Mouse (Mus musculus) heart, postnatal 0 days (tissue): ENCODE data around the gene Srgap1. TPM values are rescaled to one million over a fixed set of nuclear protein-coding genes. Genes with fewer than 3 reads are reported as not detected.

ENCODE experiments used
- ATAC-seq: fragments of 200-750 bp; cut with Nextera tagmentation; 2 replicates; pipeline ENCODE4 v1.8.0; 2017; ENCODE audit warnings: low read depth, moderate number of reproducible peaks, moderate library complexity; ENCODE audit not compliant: insufficient read depth
- DNase-seq: peaks from one replicate; pipeline ENCODE4 v3.0.0-alpha.2; 2016; ENCODE audit warnings: low spot score
- H3K27ac ChIP-seq: fragments of 300-500 bp; sonication (generic); 2 replicates; pipeline ENCODE4 v1.5.1; 2014; ENCODE audit warnings: low read depth, mild to moderate bottlenecking
- H3K27me3 ChIP-seq: fragments of 300-500 bp; sonication (generic); 2 replicates; pipeline ENCODE4 v1.6.1; 2014; ENCODE audit warnings: low read length, mixed read lengths; ENCODE audit not compliant: control insufficient read depth, insufficient read depth
- H3K36me3 ChIP-seq: fragments of 300-500 bp; sonication (generic); replicated peaks from 2 replicates; pipeline ENCODE4 v1.6.1; 2014; ENCODE audit warnings: low read length, mixed read lengths; ENCODE audit not compliant: control insufficient read depth, insufficient read depth
- H3K4me1 ChIP-seq: fragments of 300-500 bp; sonication (generic); 2 replicates; pipeline ENCODE4 v1.6.1; 2014; ENCODE audit warnings: antibody characterized with exemption; ENCODE audit not compliant: control insufficient read depth, insufficient read depth
- H3K4me2 ChIP-seq: fragments of 300-500 bp; sonication (generic); 2 replicates; pipeline ENCODE4 v1.6.1; 2014; ENCODE audit warnings: low read depth, mild to moderate bottlenecking, low read length, moderate library complexity
- H3K4me3 ChIP-seq: fragments of 300-500 bp; sonication (generic); 2 replicates; pipeline ENCODE4 v1.5.1; 2014; ENCODE audit warnings: low read depth, low read length
- H3K9ac ChIP-seq: fragments of 300-500 bp; sonication (generic); replicated peaks from 2 replicates; pipeline ENCODE4 v1.6.1; 2014; ENCODE audit warnings: low read depth, low read length, mixed read lengths
- H3K9me3 ChIP-seq: fragments of 300-500 bp; sonication (generic); replicated peaks from 2 replicates; pipeline ENCODE4 v1.6.1; 2016; ENCODE audit warnings: low read length; ENCODE audit not compliant: control insufficient read depth
- CTCF ChIP-seq: IDR thresholded peaks from 2 replicates; pipeline ENCODE4 v1.5.1; 2016; ENCODE audit warnings: antibody characterized with exemption, control low read depth, low read depth
- EP300 ChIP-seq: IDR thresholded peaks from 2 replicates; pipeline ENCODE4 v1.6.1; 2016; ENCODE audit warnings: antibody characterized with exemption, low read depth
- WGBS: fragments of 180-500 bp; shearing (Covaris S2); extraction: QIAGEN DNeasy Blood & Tissue Kit; methylation state at CpG from one replicate; pipeline ENCODE4 v1.1.7; 2014; 5-methylcytosine and 5-hydroxymethylcytosine counted together
- polyA plus RNA-seq: library from polyadenylated mRNA; unstranded; fragments of >200 nt; fragmentation: Nextera tagmentation; extraction: Ambion mirVana; gene quantifications from 2 replicates; pipeline ENCODE4 v1.2.1, GENCODE M21; 2015
- total RNA-seq: library from RNA; depleted of rRNA; stranded (reverse); fragments of >200 nt; gene quantifications from 2 replicates; pipeline ENCODE4 v1.2.3, GENCODE M21; 2014; ENCODE audit warnings: low replicate concordance

The Srgap1 gene
- total and polyA plus RNA-seq, 2 experiments from 2014 or later: 3.4 to 5.0 TPM

DNA sequence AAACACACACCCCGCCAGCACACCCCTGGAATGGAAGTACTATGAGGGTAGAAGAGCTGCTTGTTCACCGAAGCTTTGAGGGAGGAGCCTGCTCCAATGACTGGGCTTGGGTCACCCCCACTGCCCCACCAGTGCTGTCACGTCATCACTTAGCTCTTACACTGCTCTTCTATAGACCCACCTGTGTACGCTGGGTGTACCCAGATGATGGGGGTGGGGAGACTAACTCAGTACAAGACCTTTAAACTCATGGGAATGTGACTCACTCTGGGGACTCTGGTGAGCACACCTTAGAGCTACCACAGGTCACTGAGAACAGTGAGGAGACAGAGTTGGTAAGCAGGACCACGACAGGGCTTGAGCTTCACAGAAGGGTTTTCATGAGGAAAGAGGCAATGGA lies 94.1 kb downstream of the Srgap1 start:
- Histone ChIP-seq H3K9me3 (no peaks in the 10 kb centered on the region), H3K27me3 (no peaks in the 10 kb centered on the region), H3K9ac (no peak overlapping the region), H3K4me2 (no peak overlapping the region), H3K4me3 (no peak overlapping the region), H3K36me3 (no peaks in the 10 kb centered on the region), H3K27ac (no peak overlapping the region), H3K4me1 (no peaks in the 10 kb centered on the region)
- 92% methylated on average over 5 of the region's 5 CpGs for WGBS
- DNase-seq: no peak
- TF ChIP-seq CTCF: no peak
- no peak for TF ChIP-seq EP300
- no peak for ATAC-seq

DNA sequence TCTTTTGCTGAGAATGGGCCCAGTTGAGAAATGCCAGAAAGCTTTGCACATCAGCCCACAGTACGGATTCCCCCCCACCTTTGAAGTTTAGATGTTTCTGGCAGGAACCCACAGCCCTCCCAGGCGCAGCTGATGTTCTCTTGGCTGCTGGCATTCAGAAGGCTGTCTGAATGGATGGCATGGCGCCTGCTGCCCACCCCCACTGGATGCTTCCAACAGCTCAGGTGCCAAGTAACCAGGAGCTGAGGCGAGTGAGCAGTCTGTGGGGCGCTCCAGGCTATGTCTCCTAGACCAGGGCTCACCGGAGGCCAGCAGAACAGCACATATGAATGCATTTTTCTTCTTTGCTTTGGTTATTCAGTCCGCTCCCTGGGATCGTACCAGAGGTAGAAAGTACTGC lies 100.9 kb downstream of the Srgap1 start:
- no peak overlapping the region for H3K27ac ChIP-seq
- no peak overlapping the region for H3K4me2 ChIP-seq
- no peak overlapping the region for H3K9ac ChIP-seq
- no peak overlapping the region for H3K4me3 ChIP-seq
- DNase-seq (no peak), ATAC-seq (no peak)
- no peaks in the 10 kb centered on the region for H3K36me3 ChIP-seq
- 80% methylated on average over 8 of the region's 8 CpGs for WGBS
- H3K4me1 ChIP-seq: no peaks in the 10 kb centered on the region
- H3K27me3 ChIP-seq: no peaks in the 10 kb centered on the region
- no peaks in the 10 kb centered on the region for H3K9me3 ChIP-seq
- no peak for TF ChIP-seq EP300

DNA sequence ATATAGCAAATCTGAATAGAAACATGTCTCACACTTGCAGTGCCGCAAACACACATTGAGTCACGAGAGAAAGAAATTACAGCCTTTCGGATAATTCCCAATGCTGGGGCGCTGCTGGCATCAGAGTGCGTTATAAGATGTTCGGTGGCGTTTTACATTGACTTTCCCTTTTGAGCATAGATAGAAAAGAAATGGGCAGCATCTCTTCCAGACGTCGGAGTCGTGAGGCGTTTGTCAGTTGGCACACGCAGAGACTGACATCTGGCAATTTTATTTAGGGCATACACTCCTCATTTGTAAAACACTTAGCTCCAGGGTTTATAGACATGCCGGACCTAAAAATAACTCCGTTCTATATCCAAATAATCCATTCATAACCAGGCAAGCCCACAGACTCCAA lies 115.2 kb downstream of the Srgap1 start:
- no peaks in the 10 kb centered on the region for H3K9me3 ChIP-seq
- ATAC-seq (no peak), DNase-seq (no peak)
- peaks cover 17% of the 10 kb centered on the region; the same call in 1 of the 2 replicates for H3K4me1 ChIP-seq
- H3K4me2 ChIP-seq: no peak overlapping the region
- H3K9ac ChIP-seq: no peak overlapping the region; the same call in 1 of the 2 replicates
- no peaks in the 10 kb centered on the region for H3K36me3 ChIP-seq
- 60% methylated on average over 14 of the region's 14 CpGs for WGBS
- no peaks in the 10 kb centered on the region for H3K27me3 ChIP-seq
- H3K4me3 ChIP-seq: no peak overlapping the region
- TF ChIP-seq CTCF: no peak
- no peak for TF ChIP-seq EP300
- H3K27ac ChIP-seq: no peak overlapping the region

DNA sequence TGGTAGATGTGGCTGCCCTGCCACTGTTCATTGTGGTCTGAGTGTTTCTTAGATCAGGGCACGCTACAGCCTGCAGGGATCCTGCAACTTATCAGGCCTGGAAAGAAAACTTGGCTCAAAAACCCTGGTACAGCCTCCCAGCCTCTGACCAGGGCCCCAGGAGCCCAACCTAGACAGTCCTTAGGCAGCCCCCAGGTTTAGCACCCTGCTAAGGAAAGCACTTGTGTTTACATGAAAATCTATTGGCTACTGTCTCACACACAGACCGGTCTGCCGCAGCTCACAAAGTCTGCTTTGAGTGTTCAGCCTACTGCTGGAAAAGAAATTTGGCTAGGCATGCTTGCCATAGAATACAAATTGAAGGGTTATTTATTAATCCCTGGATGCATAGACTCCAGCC lies 121.0 kb downstream of the Srgap1 start:
- Histone ChIP-seq H3K4me2 (no peak overlapping the region), H3K27me3 (no peaks in the 10 kb centered on the region), H3K4me1 (0 out of 2 replicates have a peak, but pooled peaks cover 9% of the 10 kb centered on the region), H3K36me3 (no peaks in the 10 kb centered on the region), H3K4me3 (no peak overlapping the region), H3K9me3 (no peaks in the 10 kb centered on the region), H3K9ac (no peak overlapping the region), H3K27ac (no peak overlapping the region)
- TF ChIP-seq EP300: no peak
- TF ChIP-seq CTCF: no peak
- ATAC-seq (no peak), DNase-seq (no peak)
- WGBS: 50% methylated on average over 3 of the region's 3 CpGs

DNA sequence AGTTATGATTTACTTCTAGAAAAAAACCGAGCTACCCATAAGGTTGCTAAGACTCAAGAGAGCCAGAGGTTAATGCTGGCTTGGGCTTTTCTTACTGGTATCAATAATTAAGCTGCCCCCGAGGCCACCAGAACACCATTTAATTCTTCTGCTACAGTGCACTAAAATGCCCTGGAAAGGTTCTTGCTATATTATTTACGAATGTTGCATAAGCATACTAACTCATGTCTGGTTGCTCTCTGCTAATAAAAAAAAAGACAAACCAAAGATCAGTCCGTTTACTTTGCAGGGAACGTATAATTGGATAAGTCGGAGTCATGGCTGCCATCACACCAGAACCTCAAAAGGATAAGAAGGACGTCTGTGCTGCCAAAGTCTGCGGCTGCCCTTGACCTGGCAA lies 128.1 kb downstream of the Srgap1 start:
- no peak for ATAC-seq
- Histone ChIP-seq H3K4me2 (no peak overlapping the region), H3K36me3 (no peaks in the 10 kb centered on the region), H3K27ac (no peak overlapping the region), H3K4me3 (no peak overlapping the region), H3K9ac (no peak overlapping the region), H3K4me1 (no peaks in the 10 kb centered on the region), H3K27me3 (no peaks in the 10 kb centered on the region), H3K9me3 (no peaks in the 10 kb centered on the region)
- TF ChIP-seq EP300 (no peak), CTCF (no peak)
- 71% methylated on average over 8 of the region's 8 CpGs for WGBS
- no peak for DNase-seq

GRCm38 (mm10) chr10:121918579-121918978 lies 128.5 kb downstream of the Srgap1 start:
- H3K4me2 ChIP-seq: no peak overlapping the region
- 74% methylated on average over 3 of the region's 3 CpGs for WGBS
- ATAC-seq: no peak
- no peaks in the 10 kb centered on the region for H3K9me3 ChIP-seq
- no peaks in the 10 kb centered on the region for H3K4me1 ChIP-seq
- H3K9ac ChIP-seq: no peak overlapping the region
- no peak for DNase-seq
- TF ChIP-seq EP300 (no peak), CTCF (no peak)
- no peak overlapping the region for H3K4me3 ChIP-seq
- H3K27me3 ChIP-seq: no peaks in the 10 kb centered on the region
- H3K27ac ChIP-seq: no peak overlapping the region
- H3K36me3 ChIP-seq: no peaks in the 10 kb centered on the region
